Mouse (Mus musculus): ENCODE measurements around the gene Lsm6. TPM values are rescaled to one million over a fixed set of nuclear protein-coding genes. Genes with fewer than 3 reads are reported as not detected.

Gene Lsm6
- polyA plus RNA-seq, 1 experiment = 12.1 TPM

DNA sequence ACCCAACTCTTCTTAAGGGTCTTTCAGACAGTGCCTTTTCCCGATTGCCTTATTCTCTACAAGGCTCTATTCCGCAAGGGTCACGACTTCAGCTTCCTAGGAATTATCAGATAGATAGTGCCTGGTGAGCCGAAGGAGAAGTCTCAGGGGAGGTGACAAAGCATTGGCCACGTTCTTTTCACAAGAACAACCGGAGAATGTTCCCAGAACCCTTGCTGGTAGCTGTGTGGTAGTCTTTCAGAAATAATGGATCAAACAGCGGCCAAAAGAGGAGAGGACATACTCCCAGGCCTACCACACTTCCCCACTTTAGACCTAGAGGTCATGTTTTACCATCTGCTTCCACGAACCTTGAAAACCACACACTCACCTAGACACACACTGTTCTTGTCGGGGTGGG lies 44.1 kb downstream of the Lsm6 start:
- Histone ChIP-seq H3K27me3 (ENCODE audit: control insufficient read depth, insufficient read depth, low read length) (no peaks in the 10 kb centered on the region), H3K4me1 (replicated peaks; ENCODE audit: control insufficient read depth, insufficient read depth, low read length) (no peaks in the 10 kb centered on the region), H3K27ac (ENCODE audit: control insufficient read depth, insufficient read depth, low read length) (no peak overlapping the region), H3K36me3 (ENCODE audit: control insufficient read depth, insufficient read depth, low read length) (no peaks in the 10 kb centered on the region), H3K4me3 (ENCODE audit: control insufficient read depth, insufficient read depth, low read length) (no peak overlapping the region)
- TF ChIP-seq POLR2A (IDR thresholded peaks at IDR 0.05; ENCODE audit: control insufficient read depth, extremely low read depth, insufficient read depth, low read length, poor library complexity) = no peak
- no peak for TF ChIP-seq CTCF (IDR thresholded peaks at IDR 0.05; ENCODE audit: borderline replicate concordance, control insufficient read depth, extremely low read depth, insufficient read depth, low read length, poor library complexity)
- DNase-seq = no peak
- 90% methylated on average over 9 of the region's 9 CpGs for WGBS

DNA sequence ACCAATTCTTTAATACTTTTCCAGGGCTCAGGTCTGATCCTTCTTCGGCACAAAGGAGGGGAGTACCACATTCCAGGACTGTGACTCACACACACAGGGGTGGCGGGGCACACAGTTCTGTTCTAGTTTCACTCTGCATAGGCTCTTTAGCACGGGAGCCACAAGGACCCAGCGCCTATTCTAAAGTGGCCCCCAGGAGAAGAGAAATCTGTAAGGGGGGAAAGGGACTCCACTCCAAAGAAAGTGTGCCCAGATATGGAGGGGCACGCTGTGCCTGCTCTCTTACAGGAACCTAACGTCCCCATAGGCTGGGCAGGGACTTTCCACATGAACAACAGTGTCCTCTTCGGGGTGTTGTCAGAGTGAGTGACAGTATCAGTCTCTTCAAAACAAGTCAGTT lies 49.7 kb downstream of the Lsm6 start:
- TF ChIP-seq CTCF (IDR thresholded peaks at IDR 0.05; ENCODE audit: borderline replicate concordance, control insufficient read depth, extremely low read depth, insufficient read depth, low read length, poor library complexity) = no peak
- no peak for TF ChIP-seq POLR2A (IDR thresholded peaks at IDR 0.05; ENCODE audit: control insufficient read depth, extremely low read depth, insufficient read depth, low read length, poor library complexity)
- Histone ChIP-seq H3K4me3 (ENCODE audit: control insufficient read depth, insufficient read depth, low read length) (no peak overlapping the region), H3K27ac (ENCODE audit: control insufficient read depth, insufficient read depth, low read length) (no peak overlapping the region), H3K36me3 (ENCODE audit: control insufficient read depth, insufficient read depth, low read length) (no peaks in the 10 kb centered on the region), H3K4me1 (replicated peaks; ENCODE audit: control insufficient read depth, insufficient read depth, low read length) (no peaks in the 10 kb centered on the region), H3K27me3 (ENCODE audit: control insufficient read depth, insufficient read depth, low read length) (no peaks in the 10 kb centered on the region)
- 84% methylated on average over 7 of the region's 7 CpGs for WGBS
- DNase-seq = no peak

DNA sequence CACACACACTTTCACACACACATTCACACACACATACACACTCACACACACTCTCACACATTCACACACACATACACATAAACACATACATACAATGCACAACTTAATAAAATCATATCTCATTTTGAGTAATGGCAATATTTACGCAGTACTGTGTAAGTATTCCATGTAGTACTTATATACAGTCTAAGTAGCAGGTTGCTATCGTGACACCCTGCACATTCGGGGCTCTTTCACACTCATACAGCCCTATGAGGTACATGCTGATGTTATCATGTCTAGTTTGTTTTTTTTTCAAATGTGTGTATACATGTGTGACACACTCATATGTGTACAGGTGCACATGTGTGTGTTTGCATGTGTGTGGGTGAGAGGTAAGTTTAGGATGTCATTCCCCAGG lies 50.4 kb downstream of the Lsm6 start:
- no peak overlapping the region for H3K4me3 ChIP-seq (ENCODE audit: control insufficient read depth, insufficient read depth, low read length)
- 95% methylated on average over 3 of the region's 3 CpGs for WGBS

DNA sequence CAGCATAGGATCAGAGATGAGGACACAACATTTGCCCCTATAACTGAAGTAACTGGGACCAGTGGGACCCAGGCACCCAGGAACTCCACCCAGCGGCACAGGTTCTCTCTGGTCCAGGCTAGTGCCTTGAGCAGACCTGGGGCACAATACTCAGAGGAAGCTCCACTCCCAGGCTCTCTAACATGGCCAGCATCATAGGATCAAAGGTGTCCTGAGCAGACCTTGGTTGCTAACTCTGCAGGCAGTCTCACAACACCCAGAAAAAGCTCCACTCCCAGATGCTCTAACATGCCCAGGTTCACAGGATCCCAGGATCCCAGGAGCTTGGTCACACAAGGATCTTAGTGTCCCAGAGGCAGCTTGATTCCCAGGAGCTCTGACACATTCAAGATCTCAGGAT lies 55.4 kb downstream of the Lsm6 start:
- Histone ChIP-seq H3K36me3 (ENCODE audit: control insufficient read depth, insufficient read depth, low read length) (no peaks in the 10 kb centered on the region), H3K4me1 (replicated peaks; ENCODE audit: control insufficient read depth, insufficient read depth, low read length) (no peaks in the 10 kb centered on the region), H3K27ac (ENCODE audit: control insufficient read depth, insufficient read depth, low read length) (no peak overlapping the region), H3K27me3 (ENCODE audit: control insufficient read depth, insufficient read depth, low read length) (no peaks in the 10 kb centered on the region), H3K4me3 (ENCODE audit: control insufficient read depth, insufficient read depth, low read length) (no peak overlapping the region)
- 94% methylated on average over 1 of the region's 1 CpGs for WGBS
- no peak for TF ChIP-seq CTCF (IDR thresholded peaks at IDR 0.05; ENCODE audit: borderline replicate concordance, control insufficient read depth, extremely low read depth, insufficient read depth, low read length, poor library complexity)
- no peak for TF ChIP-seq POLR2A (IDR thresholded peaks at IDR 0.05; ENCODE audit: control insufficient read depth, extremely low read depth, insufficient read depth, low read length, poor library complexity)
- no peak for DNase-seq

More for the DNA sequence above, 50.4 kb downstream of the Lsm6 start:
- TF ChIP-seq CTCF (IDR thresholded peaks at IDR 0.05; ENCODE audit: borderline replicate concordance, control insufficient read depth, extremely low read depth, insufficient read depth, low read length, poor library complexity) (no peak), POLR2A (IDR thresholded peaks at IDR 0.05; ENCODE audit: control insufficient read depth, extremely low read depth, insufficient read depth, low read length, poor library complexity) (no peak)
- H3K27ac ChIP-seq (ENCODE audit: control insufficient read depth, insufficient read depth, low read length) = no peak overlapping the region
- H3K36me3 ChIP-seq (ENCODE audit: control insufficient read depth, insufficient read depth, low read length) = no peaks in the 10 kb centered on the region
- no peak for DNase-seq
- no peaks in the 10 kb centered on the region for H3K27me3 ChIP-seq (ENCODE audit: control insufficient read depth, insufficient read depth, low read length)
- no peaks in the 10 kb centered on the region for H3K4me1 ChIP-seq (replicated peaks; ENCODE audit: control insufficient read depth, insufficient read depth, low read length)

DNA sequence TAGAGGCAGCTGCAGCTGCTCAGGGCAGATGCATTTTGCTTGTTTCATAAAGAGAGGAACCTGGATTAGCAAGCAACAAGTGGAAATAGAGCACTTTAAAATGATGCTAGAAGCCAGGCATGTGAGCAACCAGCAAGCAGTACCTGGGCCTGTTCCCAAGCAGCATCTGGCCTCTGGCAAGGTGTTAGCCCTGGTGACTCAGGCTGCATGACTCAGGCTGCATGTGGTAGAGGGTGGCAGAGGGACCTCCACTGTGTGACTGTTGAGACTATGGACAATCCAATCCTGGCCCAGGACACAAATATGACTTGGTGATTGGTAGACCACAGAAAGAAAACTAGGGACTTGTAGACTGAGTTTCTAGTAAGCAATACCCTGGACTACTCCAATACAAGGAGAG lies 56.0 kb downstream of the Lsm6 start:
- no peak for DNase-seq
- H3K4me1 ChIP-seq (replicated peaks; ENCODE audit: control insufficient read depth, insufficient read depth, low read length) = no peaks in the 10 kb centered on the region
- no peaks in the 10 kb centered on the region for H3K36me3 ChIP-seq (ENCODE audit: control insufficient read depth, insufficient read depth, low read length)
- H3K27ac ChIP-seq (ENCODE audit: control insufficient read depth, insufficient read depth, low read length) = no peak overlapping the region
- TF ChIP-seq CTCF (IDR thresholded peaks at IDR 0.05; ENCODE audit: borderline replicate concordance, control insufficient read depth, extremely low read depth, insufficient read depth, low read length, poor library complexity) (no peak), POLR2A (IDR thresholded peaks at IDR 0.05; ENCODE audit: control insufficient read depth, extremely low read depth, insufficient read depth, low read length, poor library complexity) (no peak)
- H3K27me3 ChIP-seq (ENCODE audit: control insufficient read depth, insufficient read depth, low read length) = no peaks in the 10 kb centered on the region
- no peak overlapping the region for H3K4me3 ChIP-seq (ENCODE audit: control insufficient read depth, insufficient read depth, low read length)

DNA sequence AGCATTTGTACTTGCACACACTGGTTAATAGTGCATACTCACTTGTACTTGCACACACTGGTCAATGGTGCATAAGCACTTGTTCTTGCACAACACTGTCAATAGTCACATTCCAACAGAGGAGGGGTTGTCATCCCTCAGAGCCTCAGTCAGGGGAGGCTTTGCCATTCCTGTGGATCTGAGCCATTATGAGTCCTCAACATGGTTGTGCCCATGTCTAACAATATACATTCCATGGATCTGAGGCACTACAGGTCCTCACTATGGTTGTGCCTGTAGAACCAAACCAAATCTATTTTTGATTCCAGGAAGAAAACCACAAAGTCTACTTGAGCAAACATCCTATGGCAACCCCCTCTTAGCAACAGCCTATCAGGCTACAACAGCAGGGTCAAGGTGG lies 61.8 kb downstream of the Lsm6 start:
- no peaks in the 10 kb centered on the region for H3K4me1 ChIP-seq (replicated peaks; ENCODE audit: control insufficient read depth, insufficient read depth, low read length)
- H3K27me3 ChIP-seq (ENCODE audit: control insufficient read depth, insufficient read depth, low read length) = no peaks in the 10 kb centered on the region
- H3K27ac ChIP-seq (ENCODE audit: control insufficient read depth, insufficient read depth, low read length) = no peak overlapping the region
- TF ChIP-seq CTCF (IDR thresholded peaks at IDR 0.05; ENCODE audit: borderline replicate concordance, control insufficient read depth, extremely low read depth, insufficient read depth, low read length, poor library complexity) (no peak), POLR2A (IDR thresholded peaks at IDR 0.05; ENCODE audit: control insufficient read depth, extremely low read depth, insufficient read depth, low read length, poor library complexity) (no peak)
- no peak overlapping the region for H3K4me3 ChIP-seq (ENCODE audit: control insufficient read depth, insufficient read depth, low read length)
- H3K36me3 ChIP-seq (ENCODE audit: control insufficient read depth, insufficient read depth, low read length) = no peaks in the 10 kb centered on the region
- DNase-seq = no peak

DNA sequence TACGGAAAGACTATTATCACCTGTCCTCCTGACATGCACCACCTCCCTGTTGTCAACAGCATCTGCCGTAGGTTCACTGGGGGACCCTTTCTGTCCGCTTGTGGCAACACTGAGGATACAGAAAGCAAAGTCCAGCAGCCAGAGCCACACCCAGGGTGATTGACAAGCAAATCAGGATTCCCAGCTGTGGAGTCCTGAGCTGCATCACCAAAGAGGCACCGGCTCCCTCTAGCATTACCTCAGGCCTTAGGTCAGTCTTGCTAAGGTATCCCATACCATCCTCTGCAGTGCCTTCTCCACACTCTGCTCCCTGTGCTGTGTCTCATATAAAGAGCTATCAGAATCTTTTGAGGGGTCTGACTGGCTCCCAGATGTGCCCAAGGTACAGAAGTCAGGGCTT lies 66.0 kb downstream of the Lsm6 start:
- TF ChIP-seq CTCF (IDR thresholded peaks at IDR 0.05; ENCODE audit: borderline replicate concordance, control insufficient read depth, extremely low read depth, insufficient read depth, low read length, poor library complexity) (no peak), POLR2A (IDR thresholded peaks at IDR 0.05; ENCODE audit: control insufficient read depth, extremely low read depth, insufficient read depth, low read length, poor library complexity) (no peak)
- H3K36me3 ChIP-seq (ENCODE audit: control insufficient read depth, insufficient read depth, low read length) = no peaks in the 10 kb centered on the region
- H3K4me3 ChIP-seq (ENCODE audit: control insufficient read depth, insufficient read depth, low read length) = no peak overlapping the region
- H3K27ac ChIP-seq (ENCODE audit: control insufficient read depth, insufficient read depth, low read length) = no peak overlapping the region
- H3K27me3 ChIP-seq (ENCODE audit: control insufficient read depth, insufficient read depth, low read length) = no peaks in the 10 kb centered on the region
- DNase-seq = no peak
- WGBS = 95% methylated on average over 4 of the region's 4 CpGs
- no peaks in the 10 kb centered on the region for H3K4me1 ChIP-seq (replicated peaks; ENCODE audit: control insufficient read depth, insufficient read depth, low read length)

Other genes starting within 250 kb of the Lsm6 start
- 9.6 and 10.1 TPM in 2 replicates for gene Zfp827, start 207.3 kb upstream of the Lsm6 start, polyA plus RNA-seq (2012; rRNA removed)

Data from thymus, adult 2 months (tissue).